ENCODE assay signal across 7 mouse cellular contexts in genomic region chr19:45161093-45161492, GRCm38 (mm10). TPM values are rescaled to one million over a fixed set of nuclear protein-coding genes. Genes with fewer than 3 reads are reported as not detected.
DNase-seq lines count a peak whose midpoint lies in the region; ATAC-seq and TF ChIP-seq lines count a peak whose summit lies in the region.

No protein-coding gene starts in this region.

- intact Hi-C loops in gastrocnemius, adult 2 months (cut with DNase I), result loop anchor here (1.0 kb wide), 1 partner anchor 44 kb away; no protein-coding TSS in a partner anchor

- WGBS in kidney, adult 2 months, result 2% methylated on average over 12 of the region's 12 CpGs
- WGBS in liver, embryonic 13.5 days (ENCODE audit: insufficient replicate concordance), result under 1% methylated on average over 12 of the region's 12 CpGs

- peak; percentile 78 for DNase-seq in ES-CJ7 (ENCODE audit: low read depth, low spot score)
- peak; percentile 18 for DNase-seq in cerebellum, adult 11-12 months
- peak; percentile 76 for DNase-seq in gastrocnemius, adult 2 months
- DNase-seq in kidney, adult 2 months, result peak; percentile 76
- no peak for DNase-seq in liver, embryonic 13.5 days
- DNase-seq in right cerebral cortex, postnatal 14 days, result peak; percentile 64

- no peaks in the 10 kb centered on the region for H3K79me3 ChIP-seq in C2C12 (ENCODE audit: low read depth)

- no peaks in the 10 kb centered on the region for H3K4me1 ChIP-seq in kidney, adult 2 months (ENCODE audit: control insufficient read depth, insufficient read depth, low read length)
- H3K4me1 ChIP-seq in liver, embryonic 13.5 days (replicated peaks), result 0 out of 2 replicates have a peak, but pooled peaks cover 3% of the 10 kb centered on the region

- no peak overlapping the region for H3K27ac ChIP-seq in gastrocnemius, adult 2 months
- no peak overlapping the region for H3K27ac ChIP-seq in kidney, adult 2 months (ENCODE audit: insufficient read depth, low read depth, low read length)
- no peak overlapping the region for H3K27ac ChIP-seq in liver, embryonic 13.5 days

- H3K4me2 ChIP-seq in liver, embryonic 13.5 days, result peak overlapping the region; percentile 36

- no peak overlapping the region for H3ac ChIP-seq in C2C12 (ENCODE audit: control insufficient read depth, insufficient read length, low read depth)

- TF ChIP-seq CTCF in C2C12 (IDR thresholded peaks at IDR 0.05; ENCODE audit: control insufficient read depth, insufficient read depth, insufficient read length), result peak; percentile 43
- TF ChIP-seq CTCF in gastrocnemius, adult 2 months (IDR thresholded peaks at IDR 0.05), result peak; percentile 89
- TF ChIP-seq CTCF in kidney, adult 2 months (conservative IDR thresholded peaks at IDR 0.05; ENCODE audit: insufficient read depth, insufficient read length, low read depth, low read length), result peak; percentile 86

- H3K36me3 ChIP-seq in C2C12 (ENCODE audit: control insufficient read depth, insufficient read depth), result no peaks in the 10 kb centered on the region
- no peaks in the 10 kb centered on the region for H3K36me3 ChIP-seq in kidney, adult 2 months (ENCODE audit: control insufficient read depth, insufficient read depth, low read length)
- no peaks in the 10 kb centered on the region for H3K36me3 ChIP-seq in liver, embryonic 13.5 days

- no peak overlapping the region for H3K9ac ChIP-seq in liver, embryonic 13.5 days

- no peak overlapping the region for H3K4me3 ChIP-seq in C2C12 (ENCODE audit: insufficient read depth, poor library complexity, severe bottlenecking)
- peak overlapping the region; percentile 32 for H3K4me3 ChIP-seq in gastrocnemius, adult 2 months
- H3K4me3 ChIP-seq in kidney, adult 2 months (ENCODE audit: insufficient read depth, low read depth, low read length), result no peak overlapping the region
- no peak overlapping the region; the same call in 1 of the 2 replicates for H3K4me3 ChIP-seq in liver, embryonic 13.5 days (replicated peaks)

- no peak for ATAC-seq in liver, embryonic 13.5 days (ENCODE audit: low read depth)

- H3K79me2 ChIP-seq in C2C12 (ENCODE audit: control insufficient read depth, insufficient read depth), result no peaks in the 10 kb centered on the region

- H3K27me3 ChIP-seq in C2C12 (ENCODE audit: control insufficient read depth, insufficient read depth, insufficient read length), result peaks cover 45% of the 10 kb centered on the region
- peaks cover 6% of the 10 kb centered on the region; the same call in 1 of the 2 replicates for H3K27me3 ChIP-seq in kidney, adult 2 months (replicated peaks; ENCODE audit: control insufficient read depth, insufficient read depth, low read length)
- peaks cover 98% of the 10 kb centered on the region for H3K27me3 ChIP-seq in liver, embryonic 13.5 days

- no peak for TF ChIP-seq POLR2A in kidney, adult 2 months (IDR thresholded peaks at IDR 0.05; ENCODE audit: low read depth, low read length)

- H3K9me3 ChIP-seq in liver, embryonic 13.5 days (replicated peaks), result no peaks in the 10 kb centered on the region

TF ChIP-seq in C2C12, 6 proteins besides CTCF, POLR2A, EP300 and RAD21:
- TF ChIP-seq MYOD1 (IDR thresholded peaks at IDR 0.05; ENCODE audit: control insufficient read depth, insufficient read length, low read depth), result no peak
- no peak for TF ChIP-seq USF1 (IDR thresholded peaks at IDR 0.05; ENCODE audit: low read depth)
- TF ChIP-seq MAX (IDR thresholded peaks at IDR 0.05), result no peak
- TF ChIP-seq FOSL1 (IDR thresholded peaks at IDR 0.05; ENCODE audit: insufficient read depth, low read length, poor library complexity, severe bottlenecking), result no peak
- TF ChIP-seq CEBPB (IDR thresholded peaks at IDR 0.05; ENCODE audit: low read depth), result no peak
- no peak for TF ChIP-seq MYOG (IDR thresholded peaks at IDR 0.05; ENCODE audit: control insufficient read depth, extremely low read depth, insufficient read length)

RNA-seq across cellular contexts. Expression of gene Tlx1, which starts 10.6 kb away (rescaled TPM):
- polyA plus RNA-seq in C2C12 (2012; fragmentation: generic; extraction: Trizol), result not detected
- total RNA-seq in gastrocnemius, adult 2 months (2021), result not detected
- not detected in 2 replicates for polyA plus RNA-seq in kidney, adult 2 months (2012; rRNA removed)
- not detected in 2 replicates for polyA plus RNA-seq in liver, embryonic 13.5 days (2015; fragmentation: Nextera tagmentation; extraction: Ambion mirVana)
